Mouse (Mus musculus): ENCODE measurements at regions not wholly inside any gene's neighbourhood (a gene's known extent, or its start where the extent isn't known, plus 50 kb on each side); places are given as distances from the start of the nearest gene placed in this dataset.

DNA sequence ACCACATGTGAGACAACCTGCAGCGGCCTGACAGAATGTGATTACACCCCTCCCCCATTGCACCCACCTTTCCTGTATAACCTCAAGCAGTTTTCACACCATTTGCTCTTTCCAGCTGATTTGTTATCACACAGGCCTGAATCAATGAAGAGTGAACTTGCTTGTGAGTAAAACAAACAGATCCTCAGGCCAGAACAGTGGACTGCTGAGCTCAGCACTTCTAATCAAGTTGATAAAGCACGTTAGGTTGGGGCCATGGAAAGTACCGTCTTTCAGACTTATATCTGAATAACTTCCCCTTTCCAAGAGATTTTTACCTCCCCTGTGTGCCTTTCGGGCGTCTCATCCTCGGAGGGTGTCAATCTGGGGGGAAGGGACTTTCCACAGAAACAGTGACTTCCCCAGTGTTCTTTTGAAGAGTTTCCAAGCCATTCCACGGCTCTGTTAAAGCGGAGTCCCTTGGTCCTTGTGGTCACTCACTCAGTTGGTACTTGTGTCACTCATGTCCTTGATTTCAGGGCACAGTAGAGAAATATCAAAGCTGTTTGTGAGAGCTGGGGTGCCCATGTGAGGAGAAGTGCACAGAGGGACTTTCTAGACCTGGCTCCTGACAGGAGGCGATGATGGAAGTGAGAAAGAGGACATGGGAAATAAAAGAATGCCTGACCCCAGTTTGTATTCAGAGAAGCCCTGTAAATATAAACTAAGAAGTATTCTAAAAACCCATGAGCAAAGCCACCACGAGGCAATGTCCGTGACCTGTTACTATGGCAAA lies 317.9 kb upstream of the Arglu1 start:
- TF ChIP-seq CTCF (conservative IDR thresholded peaks at IDR 0.05; ENCODE audit: low read length) (no peak), POU5F1 (IDR thresholded peaks at IDR 0.05; ENCODE audit: borderline replicate concordance, low read length) (no peak)
